Mouse (Mus musculus) forebrain, embryonic 10.5 days (tissue): Measurements from ENCODE around the gene St6gal1. TPM values are rescaled to one million over a fixed set of nuclear protein-coding genes. Genes with fewer than 3 reads are reported as not detected.

ENCODE experiments used
- DNase-seq: peaks from one replicate; pipeline ENCODE4 v3.0.0-alpha.2; 2017; ENCODE audit warnings: low spot score; ENCODE audit errors: extremely low spot score
- H3K27ac ChIP-seq: fragments of 300-500 bp; sonication (generic); 2 replicates; pipeline ENCODE4 v1.5.1; 2016; ENCODE audit warnings: mild to moderate bottlenecking
- H3K27me3 ChIP-seq: fragments of 300-500 bp; sonication (generic); 2 replicates; pipeline ENCODE4 v1.6.1; 2016; ENCODE audit warnings: mild to moderate bottlenecking; ENCODE audit not compliant: poor library complexity, severe bottlenecking
- H3K36me3 ChIP-seq: fragments of 300-500 bp; sonication (generic); replicated peaks from 2 replicates; pipeline ENCODE4 v1.6.1; 2016; ENCODE audit warnings: mild to moderate bottlenecking, moderate library complexity
- H3K4me1 ChIP-seq: fragments of 300-500 bp; sonication (generic); 2 replicates; pipeline ENCODE4 v1.6.1; 2016
- H3K4me3 ChIP-seq: fragments of 300-500 bp; sonication (generic); 2 replicates; pipeline ENCODE4 v1.5.1; 2016; ENCODE audit warnings: mild to moderate bottlenecking, moderate library complexity
- H3K9me3 ChIP-seq: fragments of 300-500 bp; sonication (generic); 2 replicates; pipeline ENCODE4 v1.6.1; 2016; ENCODE audit warnings: mild to moderate bottlenecking, moderate library complexity
- WGBS: fragments of 180-500 bp; shearing (Covaris S2); methylation state at CpG from one replicate; pipeline ENCODE4 v1.1.7; 2016; 5-methylcytosine and 5-hydroxymethylcytosine counted together
- polyA plus RNA-seq: library from polyadenylated mRNA; unstranded; fragments of >200 nt; fragmentation: Nextera tagmentation; extraction: Ambion mirVana; gene quantifications from 2 replicates; pipeline ENCODE4 v1.2.1, GENCODE M21; 2016

Gene St6gal1
- polyA plus RNA-seq, 1 experiment from 2014 or later: 19.7 TPM

DNA sequence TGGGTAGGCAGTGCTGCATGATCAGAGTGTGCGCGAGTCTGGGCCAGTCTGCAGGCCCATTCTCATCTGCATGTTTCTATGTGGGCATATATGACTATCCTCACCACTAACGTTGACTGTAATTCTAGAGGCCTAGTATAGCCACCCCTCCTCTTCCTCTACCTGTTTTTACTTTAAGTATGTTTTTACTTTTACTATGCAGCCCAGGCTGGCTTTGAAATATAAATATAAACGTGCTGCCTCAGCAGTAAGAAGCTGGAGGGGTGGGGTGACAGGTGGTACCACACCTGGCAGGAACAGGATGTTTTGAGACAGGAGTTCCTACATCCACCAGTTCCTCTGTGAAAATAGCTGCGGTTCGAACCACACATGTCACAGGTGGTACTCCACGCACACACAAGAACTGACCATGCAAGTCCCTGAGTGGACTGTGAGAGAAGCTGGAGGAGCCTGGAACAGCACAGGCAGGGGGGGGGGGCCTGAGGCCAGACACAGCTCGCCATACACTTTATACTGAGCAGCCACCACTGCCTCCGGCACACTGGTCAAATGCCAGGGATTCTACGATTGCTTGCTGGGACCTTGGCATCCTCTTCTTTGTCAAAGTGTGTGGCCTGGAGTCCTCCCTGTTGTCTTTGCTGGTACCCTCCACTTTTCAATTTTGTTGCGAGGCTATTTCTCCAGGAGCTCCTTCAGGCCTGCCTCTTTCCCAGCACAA, 62.0 kb downstream of the St6gal1 start:
- no peak overlapping the region for H3K27ac ChIP-seq
- no peaks in the 10 kb centered on the region for H3K4me1 ChIP-seq
- H3K4me3 ChIP-seq: no peak overlapping the region
- DNase-seq: no peak
- H3K27me3 ChIP-seq: no peaks in the 10 kb centered on the region
- peaks cover 24% of the 10 kb centered on the region for H3K36me3 ChIP-seq
- H3K9me3 ChIP-seq: no peaks in the 10 kb centered on the region
- WGBS: 90% methylated on average over 11 of the region's 11 CpGs

DNA sequence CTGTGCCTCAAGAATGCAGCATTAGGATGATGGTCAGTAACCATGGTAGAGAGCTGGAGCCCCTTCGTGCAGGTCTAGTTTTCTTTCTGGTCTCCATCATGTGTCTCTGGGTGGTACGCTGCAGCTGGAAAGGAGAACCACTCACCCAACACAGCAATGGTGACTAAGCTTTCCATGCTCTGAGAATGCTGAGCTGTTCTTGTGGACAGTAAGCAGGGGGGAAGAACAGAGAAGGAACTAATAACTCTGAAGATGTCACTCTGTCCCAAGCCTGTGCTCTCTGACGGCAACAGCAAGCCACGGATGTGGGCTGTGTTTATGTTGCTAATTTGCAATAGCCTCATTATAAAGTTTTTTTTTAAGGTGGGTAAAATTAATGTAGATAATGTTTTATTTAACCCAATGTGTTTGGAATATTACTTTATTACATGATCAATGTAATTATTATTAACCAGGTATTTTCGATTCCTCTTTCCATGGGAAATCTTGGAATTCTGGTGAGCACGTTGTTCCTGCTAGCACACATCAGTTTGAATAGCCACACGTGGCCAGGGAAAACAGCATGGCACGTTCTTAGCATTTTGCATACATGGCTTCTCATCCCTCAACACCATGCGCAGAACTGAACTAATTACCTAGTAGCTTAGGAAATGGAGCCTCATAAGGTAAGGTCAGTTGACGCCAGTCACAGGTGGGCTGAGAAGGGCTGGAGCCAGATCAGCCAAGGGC, 62.9 kb downstream of the St6gal1 start:
- no peaks in the 10 kb centered on the region for H3K27me3 ChIP-seq
- peaks cover 23% of the 10 kb centered on the region for H3K36me3 ChIP-seq
- DNase-seq: no peak
- H3K4me1 ChIP-seq: no peaks in the 10 kb centered on the region
- WGBS: 92% methylated on average over 10 of the region's 10 CpGs
- H3K9me3 ChIP-seq: no peaks in the 10 kb centered on the region
- no peak overlapping the region for H3K4me3 ChIP-seq
- H3K27ac ChIP-seq: no peak overlapping the region

DNA sequence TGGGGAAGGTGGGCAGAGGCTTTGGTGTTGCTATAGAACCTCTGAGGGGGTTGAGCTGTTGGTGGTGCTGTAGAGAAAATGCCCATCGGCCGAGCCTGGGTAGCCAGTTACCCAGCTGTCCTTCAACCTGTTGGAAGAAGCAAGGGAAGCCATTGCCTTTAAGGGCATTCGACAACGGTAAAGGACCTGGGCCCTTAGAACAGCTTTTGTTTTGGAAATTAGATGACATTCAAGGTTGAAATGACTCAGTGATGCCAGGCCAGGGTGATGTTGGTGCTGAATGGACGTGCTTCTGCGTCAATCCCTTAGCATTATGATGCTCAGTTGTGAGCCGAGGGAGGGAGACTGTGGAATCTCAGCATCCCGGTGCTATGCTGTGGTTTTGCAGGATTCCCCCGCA, 63.6 kb downstream of the St6gal1 start:
- Histone ChIP-seq H3K4me3 (no peak overlapping the region), H3K27ac (no peak overlapping the region), H3K36me3 (peaks cover 17% of the 10 kb centered on the region), H3K4me1 (no peaks in the 10 kb centered on the region), H3K27me3 (no peaks in the 10 kb centered on the region), H3K9me3 (no peaks in the 10 kb centered on the region)
- DNase-seq: no peak
- whole genome bisulfite sequencing: 91% methylated on average over 9 of the region's 9 CpGs

DNA sequence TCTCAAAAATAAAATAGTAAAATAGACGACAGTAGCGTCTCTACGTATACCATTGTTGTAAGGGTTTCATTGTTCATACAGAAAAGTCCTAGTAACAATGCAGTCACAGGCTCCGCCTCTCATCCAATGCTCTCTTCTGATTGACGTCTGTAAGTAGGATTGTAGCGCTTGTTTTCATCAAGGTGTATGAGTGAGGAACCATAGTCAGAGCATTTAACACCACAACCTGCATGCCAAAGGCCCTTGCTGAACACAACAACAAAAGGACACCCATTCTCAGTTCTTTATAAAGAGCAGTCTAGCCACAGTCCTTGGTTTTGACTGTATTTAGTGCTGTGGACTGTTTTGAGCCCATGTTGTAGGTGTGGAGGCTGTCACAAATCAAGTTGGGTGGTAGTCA, 64.9 kb downstream of the St6gal1 start:
- H3K9me3 ChIP-seq: no peaks in the 10 kb centered on the region
- H3K36me3 ChIP-seq: peaks cover 17% of the 10 kb centered on the region
- no peak for DNase-seq
- H3K27ac ChIP-seq: no peak overlapping the region
- no peaks in the 10 kb centered on the region for H3K4me1 ChIP-seq
- H3K4me3 ChIP-seq: no peak overlapping the region
- WGBS: 94% methylated on average over 6 of the region's 6 CpGs
- H3K27me3 ChIP-seq: no peaks in the 10 kb centered on the region

DNA sequence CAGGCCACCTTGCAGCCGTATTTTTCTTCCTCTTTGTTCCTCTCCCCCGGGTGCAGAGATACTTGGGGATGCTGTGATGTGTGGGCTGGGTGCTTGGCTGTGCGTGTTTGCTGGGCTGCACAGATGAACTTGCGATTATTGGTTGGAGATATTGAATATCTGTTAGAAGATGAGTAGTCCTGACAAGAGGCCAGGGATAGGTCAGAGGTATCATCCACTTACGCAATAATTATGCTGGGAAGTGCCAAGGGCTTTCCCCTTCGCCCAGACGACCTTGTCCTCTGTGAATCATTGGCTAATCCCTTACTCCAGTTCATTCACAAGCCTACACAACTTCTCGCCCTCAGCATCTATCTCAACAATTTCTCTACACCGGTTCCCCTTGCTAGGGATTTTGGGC, 65.6 kb downstream of the St6gal1 start:
- H3K36me3 ChIP-seq: peaks cover 17% of the 10 kb centered on the region
- no peaks in the 10 kb centered on the region for H3K27me3 ChIP-seq
- WGBS: 94% methylated on average over 9 of the region's 9 CpGs
- DNase-seq: no peak
- no peak overlapping the region for H3K4me3 ChIP-seq
- no peak overlapping the region for H3K27ac ChIP-seq
- no peaks in the 10 kb centered on the region for H3K4me1 ChIP-seq
- no peaks in the 10 kb centered on the region for H3K9me3 ChIP-seq

DNA sequence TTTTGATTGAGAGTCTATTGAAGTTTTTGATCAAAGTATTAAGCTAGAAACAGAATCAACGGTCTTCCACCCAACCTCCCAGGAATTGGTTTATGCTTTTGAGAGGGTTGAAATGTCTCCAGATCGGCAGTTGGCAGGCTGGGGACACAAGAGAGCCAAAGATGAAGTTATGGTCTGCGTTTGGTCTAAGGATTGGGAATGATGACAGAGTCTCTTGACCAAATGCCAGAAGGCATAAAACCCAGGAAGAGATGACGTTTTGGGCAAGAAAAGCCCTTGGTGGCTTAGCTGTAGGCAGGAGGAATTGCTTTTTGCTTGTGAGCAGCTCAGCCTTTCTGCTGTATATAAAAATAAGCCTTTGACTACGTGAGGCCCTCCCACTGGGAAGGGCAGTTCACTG, 67.0 kb downstream of the St6gal1 start:
- no peaks in the 10 kb centered on the region for H3K9me3 ChIP-seq
- H3K27ac ChIP-seq: no peak overlapping the region
- WGBS: 81% methylated on average over 5 of the region's 5 CpGs
- H3K4me3 ChIP-seq: no peak overlapping the region
- peaks cover 17% of the 10 kb centered on the region for H3K36me3 ChIP-seq
- H3K4me1 ChIP-seq: no peaks in the 10 kb centered on the region
- H3K27me3 ChIP-seq: no peaks in the 10 kb centered on the region
- DNase-seq: no peak

DNA sequence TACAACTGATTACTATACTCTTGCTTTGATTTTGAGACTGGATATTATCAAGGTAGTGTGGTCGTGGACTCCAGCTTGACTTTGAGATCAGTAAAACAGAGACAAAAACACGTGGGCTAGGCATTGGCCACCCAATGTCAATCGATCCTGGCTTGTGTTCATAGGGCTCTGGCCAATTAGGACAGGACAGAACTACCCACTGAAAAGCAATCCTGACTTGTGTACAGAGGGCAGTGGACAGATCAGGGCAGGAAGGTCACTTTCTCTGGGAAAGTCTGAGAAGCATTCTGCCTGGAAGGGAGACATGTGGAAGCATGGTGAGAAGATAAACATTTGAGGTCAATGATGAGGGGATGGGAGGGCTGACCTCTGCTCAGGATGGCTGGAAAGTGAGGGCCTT, 69.7 kb downstream of the St6gal1 start:
- Histone ChIP-seq H3K4me1 (no peaks in the 10 kb centered on the region), H3K27ac (no peak overlapping the region), H3K36me3 (peaks cover 9% of the 10 kb centered on the region; the same call in 1 of the 2 replicates), H3K27me3 (no peaks in the 10 kb centered on the region), H3K9me3 (no peaks in the 10 kb centered on the region), H3K4me3 (no peak overlapping the region)
- DNase-seq: no peak
- 74% methylated on average over 3 of the region's 3 CpGs for WGBS

DNA sequence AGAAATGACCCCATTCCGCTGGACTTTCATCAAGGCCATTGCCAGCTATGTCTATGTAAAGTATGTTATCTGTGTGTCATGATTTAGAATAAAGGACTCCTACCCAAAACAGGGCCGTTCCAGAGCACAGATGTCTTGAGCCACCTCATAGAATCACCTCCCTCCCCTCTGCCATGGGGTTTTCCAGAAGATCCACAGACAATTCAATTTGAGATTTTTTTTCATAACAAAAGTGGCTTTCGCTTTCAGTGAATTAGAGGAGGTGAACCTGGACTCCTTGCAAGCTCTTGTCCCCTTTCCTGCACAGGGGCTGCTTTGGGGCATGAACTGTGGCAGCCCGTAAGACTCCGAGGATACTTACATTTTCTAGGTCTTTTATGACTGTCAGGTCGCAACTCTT, 70.2 kb downstream of the St6gal1 start:
- no peak overlapping the region for H3K4me3 ChIP-seq
- 88% methylated on average over 6 of the region's 6 CpGs for WGBS
- no peak for DNase-seq
- no peak overlapping the region for H3K27ac ChIP-seq
- no peaks in the 10 kb centered on the region for H3K4me1 ChIP-seq
- peaks cover 9% of the 10 kb centered on the region; the same call in 1 of the 2 replicates for H3K36me3 ChIP-seq
- H3K27me3 ChIP-seq: no peaks in the 10 kb centered on the region
- H3K9me3 ChIP-seq: no peaks in the 10 kb centered on the region

DNA sequence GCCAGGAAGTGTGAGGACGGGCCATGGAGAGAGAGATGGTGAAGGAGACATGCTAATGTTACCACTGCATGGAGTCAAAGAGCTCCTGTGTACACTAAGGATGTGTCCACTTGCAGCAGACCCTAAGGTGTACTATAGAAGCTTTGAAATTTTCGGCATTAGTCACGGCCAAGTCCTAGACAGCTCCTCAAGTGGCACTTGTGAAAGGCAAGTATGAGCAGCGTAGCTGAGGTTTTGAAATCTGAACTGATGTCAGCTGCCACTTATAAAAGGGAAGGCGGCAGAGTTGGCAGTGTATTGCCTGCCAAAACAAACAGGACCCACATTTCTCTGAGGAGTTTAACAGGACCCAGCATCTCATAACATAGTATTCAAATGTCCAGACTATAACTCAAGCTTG, 71.2 kb downstream of the St6gal1 start:
- Histone ChIP-seq H3K36me3 (peaks cover 3% of the 10 kb centered on the region; the same call in 1 of the 2 replicates), H3K4me3 (no peak overlapping the region), H3K4me1 (no peaks in the 10 kb centered on the region), H3K27me3 (no peaks in the 10 kb centered on the region), H3K9me3 (no peaks in the 10 kb centered on the region), H3K27ac (no peak overlapping the region)
- 84% methylated on average over 5 of the region's 5 CpGs for WGBS
- no peak for DNase-seq

DNA sequence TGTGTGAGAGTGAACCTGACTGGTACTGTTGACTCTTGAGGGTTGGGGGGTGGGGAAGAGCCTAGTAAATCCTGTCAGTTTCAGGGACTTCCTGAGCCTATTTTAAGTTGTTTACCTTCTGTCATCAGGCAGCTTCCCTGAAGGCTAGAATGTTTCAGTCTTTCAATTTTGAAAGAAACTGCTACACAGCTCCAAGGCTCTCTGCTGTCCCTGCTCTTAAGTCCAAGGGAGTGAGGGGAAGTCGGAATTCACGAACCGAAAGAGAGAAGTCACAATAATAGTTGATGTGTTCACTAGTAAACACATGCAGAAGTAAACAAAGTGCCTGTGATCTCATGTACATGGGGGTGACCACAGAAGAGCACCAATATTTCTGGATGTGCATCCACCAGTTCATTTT, 72.2 kb downstream of the St6gal1 start:
- Histone ChIP-seq H3K4me3 (no peak overlapping the region), H3K4me1 (no peaks in the 10 kb centered on the region), H3K36me3 (no peaks in the 10 kb centered on the region), H3K27me3 (no peaks in the 10 kb centered on the region), H3K27ac (no peak overlapping the region), H3K9me3 (no peaks in the 10 kb centered on the region)
- DNase-seq: no peak
- 95% methylated on average over 3 of the region's 3 CpGs for WGBS

DNA sequence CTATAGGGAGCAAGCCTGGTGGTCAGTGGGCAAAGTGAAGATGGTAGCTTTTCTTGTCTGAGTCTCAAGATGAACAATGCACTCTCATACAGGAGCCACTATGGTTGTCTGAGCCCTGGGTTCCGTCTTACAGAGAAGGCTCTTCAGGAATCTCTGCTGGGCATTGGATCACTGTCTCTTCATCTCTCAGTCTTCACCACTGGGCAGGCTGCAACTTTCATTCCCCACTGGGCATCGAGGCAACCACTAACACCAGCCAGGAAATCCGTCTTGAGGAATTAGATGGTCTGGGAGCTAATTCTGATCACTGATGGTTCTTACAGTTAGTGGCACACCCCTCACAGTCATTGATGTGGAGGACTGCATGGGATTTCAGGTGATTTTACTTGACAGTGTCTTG, 73.9 kb downstream of the St6gal1 start:
- no peak for DNase-seq
- Histone ChIP-seq H3K27ac (no peak overlapping the region), H3K36me3 (no peaks in the 10 kb centered on the region), H3K27me3 (no peaks in the 10 kb centered on the region), H3K4me1 (peaks cover 9% of the 10 kb centered on the region), H3K9me3 (no peaks in the 10 kb centered on the region), H3K4me3 (no peak overlapping the region)
- 92% methylated on average over 3 of the region's 3 CpGs for WGBS

DNA sequence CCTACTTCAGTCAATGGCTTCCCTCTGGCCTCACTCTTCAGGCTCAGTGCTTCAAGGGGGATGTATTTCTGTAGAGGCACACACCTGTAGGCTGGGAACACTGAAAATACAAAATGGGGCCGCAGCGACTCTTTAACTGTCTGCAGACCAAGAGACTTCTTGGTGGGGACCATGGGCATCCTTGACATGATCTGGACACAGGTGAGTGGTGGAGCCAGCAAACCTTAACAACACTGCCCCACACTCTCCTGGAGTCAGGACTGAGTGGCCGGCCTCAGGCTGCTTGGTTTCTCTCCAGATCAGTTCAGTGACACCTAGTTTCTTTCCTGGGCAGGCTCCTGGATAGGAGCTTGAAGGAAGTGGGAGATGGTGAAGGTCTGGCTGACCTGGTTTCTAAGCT, 74.4 kb downstream of the St6gal1 start:
- Histone ChIP-seq H3K27me3 (no peaks in the 10 kb centered on the region), H3K27ac (no peak overlapping the region), H3K4me3 (no peak overlapping the region), H3K36me3 (no peaks in the 10 kb centered on the region), H3K9me3 (no peaks in the 10 kb centered on the region), H3K4me1 (peaks cover 12% of the 10 kb centered on the region)
- DNase-seq: no peak
- WGBS: 92% methylated on average over 3 of the region's 3 CpGs

DNA sequence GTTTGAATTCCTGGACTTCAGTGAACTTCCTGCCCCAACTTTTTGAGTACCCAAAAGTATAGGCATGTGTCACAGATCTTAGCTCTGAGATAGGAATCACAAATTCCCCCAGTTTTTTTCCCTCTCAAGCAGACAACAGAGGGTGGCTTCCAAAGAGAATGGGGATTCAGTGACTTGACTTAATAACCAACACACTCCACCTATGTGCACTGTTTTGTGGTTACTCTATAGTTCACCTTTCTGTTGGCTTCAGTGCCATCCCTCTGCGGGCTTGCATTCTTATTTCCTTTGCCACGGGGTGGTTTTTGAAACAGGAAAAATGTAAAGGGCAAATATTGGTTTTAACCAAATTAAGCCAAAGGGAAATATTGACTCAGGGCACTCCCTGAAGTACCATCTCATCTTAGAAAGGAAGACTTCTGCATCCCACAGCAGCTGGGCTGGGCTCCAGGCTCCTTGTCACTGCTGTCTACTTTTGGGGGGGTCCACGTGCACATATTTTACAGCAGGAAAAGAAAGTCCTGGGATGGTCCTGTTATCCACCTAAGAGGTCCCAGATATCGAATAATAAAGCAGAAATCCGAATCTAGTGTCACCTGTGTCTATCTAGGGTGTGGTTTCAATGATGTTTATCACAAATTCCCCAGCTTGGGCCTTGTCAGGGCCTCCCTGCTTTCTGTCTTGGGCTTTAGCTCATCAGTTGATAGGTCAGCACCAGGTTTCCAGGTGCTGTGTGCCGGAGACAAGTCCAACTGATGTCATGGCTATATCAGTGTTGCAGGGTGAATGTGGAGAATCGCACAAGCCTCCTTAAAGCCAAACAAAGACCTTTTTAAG, 75.6 kb downstream of the St6gal1 start:
- Histone ChIP-seq H3K27ac (no peak overlapping the region), H3K9me3 (no peaks in the 10 kb centered on the region), H3K4me1 (peaks cover 12% of the 10 kb centered on the region), H3K4me3 (no peak overlapping the region), H3K27me3 (no peaks in the 10 kb centered on the region), H3K36me3 (no peaks in the 10 kb centered on the region)
- WGBS: 87% methylated on average over 7 of the region's 7 CpGs
- no peak for DNase-seq
